Mouse (Mus musculus) brain, embryonic 14.5 days (tissue): ENCODE data around the gene Olfr748.

Experiments
- CTCF ChIP-seq: fragments of 200-500 bp; IDR thresholded peaks from 2 replicates; pipeline ENCODE4 v1.5.1; 2012; ENCODE audit warnings: inconsistent platforms, mild to moderate bottlenecking, moderate library complexity, borderline replicate concordance; ENCODE audit not compliant: insufficient read depth, insufficient read length; ENCODE audit errors: extremely low read depth
- POLR2A ChIP-seq: fragments of 200-500 bp; IDR thresholded peaks from 2 replicates; pipeline ENCODE4 v1.6.1; 2012; ENCODE audit warnings: mild to moderate bottlenecking, inconsistent platforms, borderline replicate concordance; ENCODE audit not compliant: poor library complexity, insufficient read depth, insufficient read length, severe bottlenecking; ENCODE audit errors: extremely low read depth

GRCm38 (mm10) chr14:50707073-50707472, at the start of gene Olfr748:
- TF ChIP-seq POLR2A (no peak), CTCF (no peak)
